Mouse (Mus musculus): ENCODE data around the gene Obsl1.

Obsl1 gene

GRCm38 (mm10) chr1:75435475-75436328 lies 70.5 kb downstream of the Obsl1 start, which contains the start of gene Gmppa:
Gene Gmppa, plus strand, starts transcription at chr1:75435930.
- peak in 1 of 2 experiments; percentile 45 for DNase-seq (ENCODE audit: low spot score in 2 of 2)
